Mouse (Mus musculus) embryonic fibroblast, embryonic 13.5 days (primary cell): Measurements from ENCODE around the gene Neurl4.

Experiments
- CTCF ChIP-seq: IDR thresholded peaks from 2 replicates; pipeline ENCODE4 v1.5.1; 2011; ENCODE audit warnings: mild to moderate bottlenecking, control low read depth, low read length, moderate library complexity, borderline replicate concordance; ENCODE audit not compliant: insufficient read depth
- POLR2A ChIP-seq: IDR thresholded peaks from 2 replicates; pipeline ENCODE4 v1.6.1; 2011; ENCODE audit warnings: low read depth, mild to moderate bottlenecking, control low read depth, low read length, moderate library complexity

- TF ChIP-seq POLR2A (no peak), CTCF (no peak)
Observed at GRCm38 (mm10) chr11:69902972-69903371, 2.1 kb downstream of the Neurl4 start.
